Mouse (Mus musculus) liver, embryonic 14.5 days (tissue): ENCODE measurements around the gene Unc13a.

Experiments used
- CTCF ChIP-seq: IDR thresholded peaks from 2 replicates; pipeline ENCODE4 v1.5.1; 2016; ENCODE audit warnings: antibody characterized with exemption, low read depth, control low read depth
- EP300 ChIP-seq: IDR thresholded peaks from 2 replicates; pipeline ENCODE4 v1.6.1; 2016; ENCODE audit warnings: antibody characterized with exemption, low read depth

DNA sequence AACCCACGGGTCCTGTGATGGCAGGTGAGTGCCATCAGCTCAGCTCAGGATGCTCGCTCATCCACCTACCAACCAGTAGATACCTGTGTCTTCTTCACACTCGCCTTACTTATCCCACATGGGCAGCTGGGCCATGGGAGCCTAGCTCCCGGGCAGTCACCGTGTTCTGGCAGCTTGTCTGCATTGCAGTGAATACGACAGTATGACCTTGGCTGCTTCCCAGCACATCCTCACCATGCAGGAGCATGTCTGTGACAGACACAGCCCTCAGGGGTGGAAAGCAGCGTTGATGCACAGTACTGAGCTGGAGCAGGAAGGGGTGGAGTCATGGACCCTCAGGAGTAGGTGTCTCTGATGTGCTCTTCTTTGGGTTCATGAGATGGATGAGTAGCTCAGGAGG lies 97.1 kb downstream of the Unc13a start:
- no peak for TF ChIP-seq CTCF
- no peak for TF ChIP-seq EP300
